Mouse (Mus musculus) T-cell, adult 66 days (primary cell): ENCODE measurements around the gene Atp8a1. TPM values are rescaled to one million over a fixed set of nuclear protein-coding genes. Genes with fewer than 3 reads are reported as not detected.

Experiments used
- total RNA-seq, 2 experiments: library from RNA; stranded (reverse); gene quantifications; 3 replicates in 1 of 2; 4 replicates in 1 of 2; pipeline ENCODE4 v1.2.4; 2023

Gene Atp8a1
- 10 to 100 TPM; 87.2 to 88.3 TPM for total RNA-seq

GRCm38 (mm10) chr5:67847253-67848165 is at the start of gene Atp8a1:
Gene Atp8a1, minus strand, starts transcription at chr5:67847434.

DNA sequence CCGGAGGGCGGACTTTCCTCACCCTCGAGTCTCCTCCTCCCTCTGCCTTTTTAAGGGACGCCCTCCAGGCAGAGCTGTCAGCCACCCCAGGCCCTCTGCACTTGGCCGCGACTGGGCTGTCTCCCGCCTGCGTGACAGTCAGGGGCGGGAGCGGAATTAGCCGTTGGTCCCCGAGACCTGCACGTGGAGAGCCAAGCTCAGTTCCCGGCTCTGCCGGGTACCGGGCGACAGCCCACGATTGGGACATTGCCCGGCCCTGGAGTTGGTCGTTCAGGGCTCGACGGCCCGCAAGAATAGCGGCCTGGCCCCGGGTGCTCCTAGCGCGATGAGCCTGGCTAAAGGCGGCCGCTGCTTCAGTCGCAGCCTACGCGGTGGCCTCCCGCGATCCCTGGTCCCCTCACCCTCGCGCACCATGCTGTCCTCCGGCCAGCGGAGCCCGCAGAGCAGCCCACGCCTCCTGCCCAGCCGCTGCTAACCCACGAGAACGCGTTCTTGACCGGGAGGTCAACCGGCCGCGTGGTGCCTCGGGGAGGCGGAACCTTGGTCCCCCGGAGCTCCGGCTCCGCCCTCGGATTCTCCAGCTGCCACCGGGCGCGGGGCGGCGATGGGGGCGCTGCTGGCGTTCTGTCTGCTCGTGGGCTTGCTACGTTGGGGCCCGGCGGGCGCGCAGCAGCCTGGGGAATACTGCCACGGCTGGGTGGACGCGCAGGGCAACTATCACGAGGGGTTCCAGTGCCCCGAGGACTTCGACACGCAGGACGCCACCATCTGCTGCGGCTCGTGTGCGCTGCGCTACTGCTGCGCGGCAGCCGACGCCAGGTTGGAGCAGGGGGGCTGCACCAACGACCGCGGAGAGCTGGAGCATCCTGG is 239.2 kb downstream of the Atp8a1 start, which contains the start of gene Shisa3:
Gene Shisa3, plus strand, starts transcription at position 79 of the 870 bp plus-strand sequence.

Other genes starting within 250 kb of the Atp8a1 start
- gene Shisa3, start 239.6 kb downstream of the Atp8a1 start, total RNA-seq = not detected
- gene Gm5108, start 94.2 kb upstream of the Atp8a1 start, total RNA-seq = not detected
- gene Gm21905, start 99.0 kb upstream of the Atp8a1 start, total RNA-seq = not detected
- not detected for gene Grxcr1, start 184.4 kb upstream of the Atp8a1 start, total RNA-seq